Mouse (Mus musculus) stomach, embryonic 16.5 days (tissue): ENCODE measurements around the gene Otulin. TPM values are rescaled to one million over a fixed set of nuclear protein-coding genes. Genes with fewer than 3 reads are reported as not detected.
A peak's percentile ranks its signal among the peaks of the same experiment; 100 is the strongest.

ENCODE experiments used
- ATAC-seq: fragments of 200-750 bp; cut with Nextera tagmentation; 2 replicates; pipeline ENCODE4 v1.8.0; 2017; ENCODE audit warnings: moderate number of reproducible peaks, moderate TSS enrichment; ENCODE audit not compliant: insufficient read depth, low FRiP score
- H3K27ac ChIP-seq: fragments of 300-500 bp; sonication (generic); 2 replicates; pipeline ENCODE4 v1.5.1; 2014; ENCODE audit warnings: low read length
- H3K27me3 ChIP-seq: fragments of 300-500 bp; sonication (generic); 2 replicates; pipeline ENCODE4 v1.6.1; 2014; ENCODE audit warnings: low read length, control low read depth, mixed read lengths; ENCODE audit not compliant: control insufficient read depth, insufficient read depth
- H3K36me3 ChIP-seq: fragments of 300-500 bp; sonication (generic); 2 replicates; pipeline ENCODE4 v1.6.1; 2014; ENCODE audit warnings: low read length; ENCODE audit not compliant: control insufficient read depth, insufficient read depth
- H3K4me1 ChIP-seq: fragments of 300-500 bp; sonication (generic); 2 replicates; pipeline ENCODE4 v1.6.1; 2014; ENCODE audit warnings: low read length, control low read depth, mixed read lengths; ENCODE audit not compliant: control insufficient read depth, insufficient read depth
- H3K4me2 ChIP-seq: fragments of 300-500 bp; sonication (generic); 2 replicates; pipeline ENCODE4 v1.6.1; 2014; ENCODE audit warnings: low read depth, low read length, mixed read lengths
- H3K4me3 ChIP-seq: fragments of 300-500 bp; sonication (generic); replicated peaks from 2 replicates; pipeline ENCODE4 v1.5.1; 2014; ENCODE audit warnings: mild to moderate bottlenecking, low read length
- H3K9ac ChIP-seq: fragments of 300-500 bp; sonication (generic); 2 replicates; pipeline ENCODE4 v1.6.1; 2014; ENCODE audit warnings: low read length
- H3K9me3 ChIP-seq: fragments of 300-500 bp; sonication (generic); replicated peaks from 2 replicates; pipeline ENCODE4 v1.6.1; 2016; ENCODE audit warnings: low read length, control low read depth; ENCODE audit not compliant: control insufficient read depth
- WGBS: fragments of 180-500 bp; shearing (Covaris S2); extraction: QIAGEN DNeasy Blood & Tissue Kit; methylation state at CpG from one replicate; pipeline ENCODE4 v1.1.7; 2014; 5-methylcytosine and 5-hydroxymethylcytosine counted together
- polyA plus RNA-seq: library from polyadenylated mRNA; unstranded; fragments of >200 nt; fragmentation: Nextera tagmentation; extraction: Ambion mirVana; gene quantifications from 2 replicates; pipeline ENCODE4 v1.2.1, GENCODE M21; 2015

Otulin gene
- polyA plus RNA-seq, 1 experiment from 2014 or later: 11.0 TPM

DNA sequence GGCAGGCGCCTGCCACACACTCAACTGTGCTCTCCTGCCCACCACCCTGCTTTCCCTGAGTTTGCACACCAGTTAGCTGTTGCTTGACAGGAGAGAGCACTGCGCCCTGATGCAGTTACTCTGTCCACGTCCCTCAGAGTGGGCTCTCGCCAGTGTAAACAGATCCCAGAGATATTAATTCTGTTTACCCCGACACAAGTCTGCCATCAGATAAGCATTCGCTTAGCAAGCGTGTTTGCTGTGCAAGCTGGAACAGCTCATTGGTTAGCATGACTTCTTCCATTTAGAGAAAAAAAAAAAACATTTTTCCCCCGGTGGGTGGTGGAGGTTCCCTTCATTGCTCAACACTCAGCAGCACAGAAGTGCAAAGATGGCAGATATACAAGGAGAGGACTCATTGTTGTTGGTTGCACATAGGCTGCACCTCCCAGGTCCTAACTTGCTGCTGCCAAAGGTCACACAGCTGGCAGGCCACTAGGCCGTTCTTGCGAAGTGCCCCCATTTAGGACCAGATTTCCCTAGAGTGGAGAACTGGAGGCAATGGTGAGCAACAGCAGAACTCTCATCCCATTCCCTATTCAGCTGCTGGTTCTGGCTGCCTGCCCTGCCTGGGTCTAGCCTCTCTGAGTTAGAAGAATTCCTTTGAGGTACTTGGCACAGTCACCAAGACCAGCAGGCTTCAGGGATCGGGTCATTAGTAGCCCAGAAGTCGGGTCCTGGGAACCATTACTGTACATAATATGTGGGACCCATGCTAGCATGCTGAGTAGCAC lies 105.1 kb downstream of the Otulin start:
- no peak for ATAC-seq
- H3K36me3 ChIP-seq: no peaks in the 10 kb centered on the region
- H3K4me3 ChIP-seq: no peak overlapping the region
- no peak overlapping the region for H3K27ac ChIP-seq
- H3K9me3 ChIP-seq: no peaks in the 10 kb centered on the region
- no peak overlapping the region for H3K4me2 ChIP-seq
- H3K27me3 ChIP-seq: no peaks in the 10 kb centered on the region
- no peak overlapping the region for H3K9ac ChIP-seq
- peaks cover 17% of the 10 kb centered on the region for H3K4me1 ChIP-seq
- WGBS: 42% methylated on average over 12 of the region's 12 CpGs

DNA sequence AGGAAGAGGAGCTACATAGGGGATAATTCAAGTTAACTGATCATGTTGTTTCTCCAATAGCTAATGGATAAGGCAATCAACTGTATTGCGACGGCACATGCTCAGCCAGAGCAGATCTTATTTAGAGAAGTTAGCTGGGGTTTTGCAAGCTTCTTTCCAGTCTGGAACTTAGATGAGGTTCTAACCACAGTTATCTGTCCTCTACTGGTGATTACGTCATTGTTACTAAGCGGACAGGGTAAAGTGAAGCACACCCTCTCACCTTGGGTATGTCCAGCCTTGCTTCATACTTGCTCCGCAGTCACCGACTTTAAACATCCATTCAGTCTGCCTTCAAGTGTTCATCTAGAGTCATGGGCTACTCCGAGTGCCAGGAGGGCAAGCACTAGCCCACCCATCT lies 110.6 kb downstream of the Otulin start:
- 91% methylated on average over 7 of the region's 7 CpGs for WGBS
- ATAC-seq: no peak
- Histone ChIP-seq H3K36me3 (no peaks in the 10 kb centered on the region), H3K27me3 (no peaks in the 10 kb centered on the region), H3K4me1 (peaks cover under 1% of the 10 kb centered on the region; the same call in 1 of the 2 replicates), H3K4me2 (no peak overlapping the region), H3K9ac (no peak overlapping the region), H3K4me3 (no peak overlapping the region), H3K27ac (no peak overlapping the region), H3K9me3 (no peaks in the 10 kb centered on the region)

DNA sequence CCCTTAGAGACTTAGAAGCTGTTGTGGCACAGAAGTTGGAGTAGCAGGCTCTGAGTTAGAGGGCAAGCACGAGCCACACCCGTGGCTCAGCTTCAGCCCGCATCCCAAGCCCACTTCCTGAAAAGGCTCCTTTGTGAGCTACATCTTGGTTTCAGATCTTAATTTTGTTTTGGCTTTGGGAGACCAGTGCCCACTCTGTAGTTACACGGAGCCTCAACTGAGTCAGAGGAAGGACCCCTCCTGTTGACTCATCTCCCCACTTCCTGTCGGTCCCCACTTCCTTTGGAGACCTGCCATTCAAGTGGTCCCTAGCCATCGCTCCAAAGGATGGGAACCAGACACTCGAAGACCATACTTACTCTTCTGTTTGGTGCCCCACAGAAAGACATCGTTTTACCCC lies 112.5 kb downstream of the Otulin start:
- Histone ChIP-seq H3K9ac (no peak overlapping the region), H3K9me3 (no peaks in the 10 kb centered on the region), H3K4me3 (no peak overlapping the region), H3K27ac (no peak overlapping the region), H3K4me2 (no peak overlapping the region), H3K4me1 (no peaks in the 10 kb centered on the region), H3K27me3 (no peaks in the 10 kb centered on the region), H3K36me3 (no peaks in the 10 kb centered on the region)
- 78% methylated on average over 8 of the region's 8 CpGs for WGBS
- ATAC-seq: no peak

DNA sequence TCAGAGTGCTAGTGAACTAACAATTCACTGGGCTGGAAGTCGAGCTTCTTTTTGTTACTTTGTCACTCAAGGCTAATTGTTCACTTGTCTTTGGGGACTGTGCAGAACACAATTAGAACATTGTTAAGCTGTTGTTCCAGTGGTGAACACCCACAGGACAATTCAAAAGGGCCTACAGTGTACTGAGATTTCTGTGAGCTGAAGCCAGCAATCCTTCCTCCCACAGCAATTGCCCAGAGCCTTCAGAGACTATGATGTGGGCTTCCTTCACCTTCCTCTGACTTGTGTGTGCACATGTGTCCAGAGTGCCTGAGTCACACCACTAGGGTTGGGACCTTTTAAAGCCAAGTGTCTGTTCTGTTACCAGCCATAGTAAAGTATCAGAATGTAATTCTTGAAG lies 113.6 kb downstream of the Otulin start:
- H3K4me2 ChIP-seq: no peak overlapping the region
- no peaks in the 10 kb centered on the region for H3K27me3 ChIP-seq
- H3K36me3 ChIP-seq: no peaks in the 10 kb centered on the region
- H3K4me3 ChIP-seq: no peak overlapping the region
- H3K27ac ChIP-seq: no peak overlapping the region
- H3K9me3 ChIP-seq: no peaks in the 10 kb centered on the region
- WGBS: 69% methylated on average over 1 of the region's 1 CpGs
- no peak overlapping the region for H3K9ac ChIP-seq
- ATAC-seq: no peak
- no peaks in the 10 kb centered on the region for H3K4me1 ChIP-seq

DNA sequence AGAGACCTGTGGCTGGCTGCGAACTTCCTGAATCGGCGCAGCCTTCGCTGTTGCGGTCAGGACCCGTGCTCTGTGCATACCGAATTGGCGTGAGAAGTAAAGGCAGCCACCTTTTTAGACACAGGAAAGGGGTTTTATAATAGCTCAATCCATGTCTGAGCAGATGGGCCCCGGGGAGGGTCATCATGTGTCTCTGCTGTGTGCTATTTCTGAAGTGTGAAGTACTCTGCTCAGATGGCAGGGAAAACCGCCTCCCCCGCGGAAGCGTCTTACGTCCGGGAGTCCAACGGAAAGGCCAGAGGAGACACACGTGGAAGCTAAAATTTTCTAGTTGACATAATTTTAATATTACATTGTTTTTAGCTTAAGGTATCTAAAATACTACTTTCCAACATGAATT lies 121.5 kb downstream of the Otulin start:
- no peak for ATAC-seq
- no peak overlapping the region for H3K9ac ChIP-seq
- H3K27me3 ChIP-seq: no peaks in the 10 kb centered on the region
- no peak overlapping the region for H3K27ac ChIP-seq
- no peak overlapping the region for H3K4me2 ChIP-seq
- H3K36me3 ChIP-seq: no peaks in the 10 kb centered on the region
- H3K4me1 ChIP-seq: peaks cover 23% of the 10 kb centered on the region
- no peak overlapping the region for H3K4me3 ChIP-seq
- no peaks in the 10 kb centered on the region for H3K9me3 ChIP-seq
- 90% methylated on average over 17 of the region's 17 CpGs for WGBS

DNA sequence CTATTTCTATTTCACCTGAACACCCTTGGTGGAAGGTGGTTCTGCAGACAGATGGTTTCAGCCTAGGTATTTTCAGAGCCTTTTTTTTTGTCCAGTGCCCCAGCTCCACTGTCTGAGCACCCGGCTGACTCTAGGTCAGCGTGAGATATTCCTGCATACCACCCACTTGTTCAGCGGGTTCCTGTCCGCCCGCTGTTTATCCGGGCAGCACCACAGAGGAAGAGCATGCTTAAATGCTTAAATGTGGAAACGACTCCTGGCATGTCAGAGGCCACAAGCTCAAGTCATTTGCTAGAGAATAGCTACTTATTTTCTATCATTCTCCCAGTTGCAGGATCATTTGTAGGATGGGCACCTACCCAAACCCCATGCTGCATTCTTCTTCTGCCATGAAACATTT lies 122.3 kb downstream of the Otulin start:
- Histone ChIP-seq H3K9me3 (no peaks in the 10 kb centered on the region), H3K9ac (no peak overlapping the region), H3K4me3 (no peak overlapping the region), H3K4me1 (peaks cover 31% of the 10 kb centered on the region), H3K4me2 (no peak overlapping the region), H3K27ac (no peak overlapping the region), H3K36me3 (no peaks in the 10 kb centered on the region), H3K27me3 (no peaks in the 10 kb centered on the region)
- no peak for ATAC-seq
- 76% methylated on average over 7 of the region's 7 CpGs for WGBS

DNA sequence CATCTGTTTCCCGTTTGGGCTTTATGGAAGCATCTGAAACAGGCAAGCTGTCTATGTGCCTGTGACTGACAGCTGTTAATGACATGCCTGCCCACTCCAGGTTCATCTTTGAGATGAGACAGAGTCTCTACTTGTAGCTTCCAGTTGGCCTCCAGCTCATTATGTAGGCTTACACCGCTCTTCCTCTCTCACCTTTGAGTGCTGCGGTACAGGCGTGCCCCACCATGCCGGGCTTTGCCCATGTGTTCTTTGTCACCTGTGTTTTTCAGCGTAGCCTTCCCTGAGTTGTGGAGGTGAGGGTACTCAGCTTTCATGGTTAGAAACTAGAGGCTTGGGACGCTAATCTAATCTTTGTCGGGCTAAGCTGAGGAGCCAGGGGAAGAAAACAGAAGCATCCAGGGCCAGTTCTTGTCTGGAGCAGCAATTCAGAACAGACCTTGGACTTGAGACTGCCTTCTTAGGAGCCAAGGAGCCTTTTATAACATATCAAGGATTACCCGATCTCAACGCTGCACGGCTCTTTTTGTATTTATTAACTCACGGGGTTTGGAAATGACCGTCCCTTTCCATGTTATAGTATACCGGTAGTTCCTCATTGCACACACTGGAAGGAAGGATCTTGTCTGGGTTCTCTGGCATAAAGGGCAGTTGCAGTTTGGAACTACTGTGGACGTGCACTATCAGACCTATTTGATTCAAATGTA lies 123.4 kb downstream of the Otulin start:
- H3K4me1 ChIP-seq: peaks cover 33% of the 10 kb centered on the region
- peak overlapping the region; percentile 49 for H3K27ac ChIP-seq
- H3K36me3 ChIP-seq: no peaks in the 10 kb centered on the region
- 73% methylated on average over 15 of the region's 15 CpGs for WGBS
- H3K9me3 ChIP-seq: no peaks in the 10 kb centered on the region
- no peaks in the 10 kb centered on the region for H3K27me3 ChIP-seq
- no peak overlapping the region for H3K4me3 ChIP-seq
- H3K4me2 ChIP-seq: no peak overlapping the region
- ATAC-seq: no peak
- H3K9ac ChIP-seq: no peak overlapping the region

DNA sequence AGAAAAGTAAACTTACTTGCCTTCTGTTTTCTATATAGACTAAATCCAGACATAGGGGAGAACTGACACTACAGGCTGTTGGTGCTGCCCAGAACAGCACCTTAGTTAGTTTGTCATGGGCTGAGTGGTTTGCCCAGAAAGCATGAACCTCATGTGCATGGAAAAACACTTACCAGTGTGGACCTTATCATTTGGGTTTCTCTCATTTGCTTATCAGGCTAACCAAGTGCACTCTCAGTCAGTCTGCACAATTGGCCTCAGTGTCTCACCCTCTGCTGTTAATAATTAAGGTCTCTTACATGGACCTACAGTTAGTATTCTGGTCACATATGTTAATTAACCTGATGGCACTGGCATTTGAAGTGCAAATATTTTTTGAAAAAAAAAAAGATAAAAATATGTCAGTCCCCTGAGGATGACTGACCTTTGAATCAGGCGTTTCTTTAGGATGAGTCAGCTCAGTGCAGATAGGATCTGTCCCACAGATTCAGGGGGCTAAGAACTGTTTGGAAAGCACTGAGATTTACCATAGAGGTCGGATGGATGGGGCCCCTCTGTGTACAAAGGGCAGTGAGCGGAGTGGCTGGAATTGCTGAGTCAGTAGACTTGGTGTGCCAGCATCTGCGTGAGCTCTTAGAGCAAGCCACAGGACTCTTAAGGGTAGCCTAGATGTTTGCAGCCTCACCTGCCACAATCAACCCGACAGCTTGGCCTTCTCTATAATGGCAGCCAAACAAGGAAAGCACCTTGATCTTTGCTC lies 124.2 kb downstream of the Otulin start:
- no peak overlapping the region for H3K9ac ChIP-seq
- H3K36me3 ChIP-seq: no peaks in the 10 kb centered on the region
- no peaks in the 10 kb centered on the region for H3K27me3 ChIP-seq
- peaks cover 33% of the 10 kb centered on the region for H3K4me1 ChIP-seq
- no peak overlapping the region for H3K4me2 ChIP-seq
- 38% methylated on average over 5 of the region's 5 CpGs for WGBS
- ATAC-seq: peak; percentile 63; the same call in 1 of the 2 replicates
- H3K4me3 ChIP-seq: no peak overlapping the region
- no peaks in the 10 kb centered on the region for H3K9me3 ChIP-seq
- peak overlapping the region; percentile 56 for H3K27ac ChIP-seq
